Mouse (Mus musculus) ES-E14 (cell line): ENCODE measurements around the gene Rsad1. TPM values are rescaled to one million over a fixed set of nuclear protein-coding genes. Genes with fewer than 3 reads are reported as not detected.
A peak's percentile ranks its signal among the peaks of the same experiment; 100 is the strongest.

Source experiments
- DNase-seq: peaks from one replicate; pipeline ENCODE4 v3.0.0-alpha.2; 2013; ENCODE audit warnings: low read depth, low spot score
- H3K27ac ChIP-seq: 2 replicates; pipeline ENCODE4 v1.5.1; 2012; ENCODE audit warnings: low read depth, mild to moderate bottlenecking, low read length, moderate library complexity, mixed read lengths; ENCODE audit not compliant: poor library complexity, insufficient read depth, severe bottlenecking
- H3K36me3 ChIP-seq: 2 replicates; pipeline ENCODE4 v1.6.1; 2012; ENCODE audit warnings: mild to moderate bottlenecking, low read length, moderate library complexity, mixed read lengths; ENCODE audit not compliant: control insufficient read depth, poor library complexity, insufficient read depth, severe bottlenecking
- H3K4me1 ChIP-seq, 2 experiments: fragments of 150-350 bp in 1 of 2; sonication (generic) in 1 of 2; 2 replicates each; pipeline ENCODE4 v1.6.1; 2012; ENCODE audit warnings: low read length in 2 of 2, mild to moderate bottlenecking in 1 of 2, mixed read lengths in 1 of 2; ENCODE audit not compliant: control insufficient read depth in 2 of 2, insufficient read depth in 2 of 2, poor library complexity in 1 of 2
- H3K4me3 ChIP-seq, 2 experiments: fragments of 150-350 bp in 1 of 2; sonication (generic) in 1 of 2; 2 replicates each; pipeline ENCODE4 v1.5.1; 2012; ENCODE audit warnings: low read length in 2 of 2, low read depth in 1 of 2, mild to moderate bottlenecking in 1 of 2, mixed read lengths in 1 of 2; ENCODE audit not compliant: insufficient read depth in 1 of 2, poor library complexity in 1 of 2, severe bottlenecking in 1 of 2
- H3K9ac ChIP-seq: 2 replicates; pipeline ENCODE4 v1.6.1; 2012; ENCODE audit warnings: low read depth, mild to moderate bottlenecking, low read length, mixed read lengths; ENCODE audit not compliant: poor library complexity, insufficient read depth, severe bottlenecking
- H3K9me3 ChIP-seq: fragments of 150-350 bp; sonication (generic); 2 replicates; pipeline ENCODE4 v1.6.1; 2012; ENCODE audit warnings: low read depth, mild to moderate bottlenecking, low read length; ENCODE audit not compliant: control insufficient read depth, insufficient read depth
- CHD2 ChIP-seq: IDR thresholded peaks from 2 replicates; pipeline ENCODE4 v1.6.1; 2014; ENCODE audit warnings: mild to moderate bottlenecking, low read depth, low read length, inconsistent platforms
- HCFC1 ChIP-seq: IDR thresholded peaks from 2 replicates; pipeline ENCODE4 v1.6.1; 2012; ENCODE audit warnings: low read length, inconsistent platforms, borderline replicate concordance; ENCODE audit not compliant: insufficient read depth
- MAFK ChIP-seq: IDR thresholded peaks from 2 replicates; pipeline ENCODE4 v1.6.1; 2014; ENCODE audit warnings: mild to moderate bottlenecking, low read depth, low read length, inconsistent platforms; ENCODE audit not compliant: insufficient read depth
- ZC3H11A ChIP-seq: IDR thresholded peaks from 2 replicates; pipeline ENCODE4 v1.6.1; 2012; ENCODE audit warnings: low read depth, mild to moderate bottlenecking, inconsistent platforms, low read length, borderline replicate concordance
- ZNF384 ChIP-seq: IDR thresholded peaks from 2 replicates; pipeline ENCODE4 v1.6.1; 2012; ENCODE audit warnings: low read depth, low read length, inconsistent platforms
- in situ Hi-C, 2 experiments: fragments of 600-800 bp; cut with MboI; formaldehyde crosslinking; loops; one replicate each; pipeline ENCODE4 v1.15.1; 2025; ENCODE audit warnings: low sequenced_read_pairs in 2 of 2, inconsistent platforms in 1 of 2; ENCODE audit not compliant: unreplicated experiment in 2 of 2
- total RNA-seq: library from RNA; depleted of rRNA; stranded (reverse); fragments of 300-350 nt; gene quantifications from 2 replicates; pipeline ENCODE4 v1.2.3, GENCODE M21; 2012

The Rsad1 gene
- total RNA-seq, 1 experiment = 2.4 TPM

DNA sequence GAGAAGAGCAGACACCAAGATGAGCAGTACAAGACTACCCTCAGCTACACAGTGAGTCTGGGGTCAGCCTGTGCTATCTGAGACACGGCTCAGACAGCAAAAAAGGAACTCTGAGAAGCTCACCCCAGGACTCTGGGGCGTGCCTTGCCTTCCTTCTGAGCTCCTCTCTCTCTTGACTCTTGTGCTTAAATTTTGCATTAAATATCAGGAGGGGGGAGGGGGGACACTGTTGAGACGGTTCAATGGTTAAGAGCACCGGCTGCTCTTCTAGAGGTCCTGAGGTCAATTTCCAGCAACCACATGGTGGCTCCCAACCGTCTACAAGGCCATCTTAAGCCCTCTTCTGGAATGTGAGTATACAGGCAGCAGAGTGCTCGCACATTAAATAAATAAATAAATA is 38.5 kb upstream of the Rsad1 start:
- H3K4me3 ChIP-seq = no peak overlapping the region
- no peak overlapping the region for H3K27ac ChIP-seq
- no peaks in the 10 kb centered on the region for H3K36me3 ChIP-seq
- DNase-seq = no peak
- no peak overlapping the region for H3K9ac ChIP-seq
- no peak for TF ChIP-seq ZNF384
- no peak for TF ChIP-seq CHD2
- TF ChIP-seq MAFK = no peak
- TF ChIP-seq HCFC1 = no peak
- TF ChIP-seq ZC3H11A = no peak
- in situ Hi-C loops = no loop called here
- peaks cover 0 to 12% of the 10 kb centered on the region in 2 experiments; a peak in 2 of 4 replicates for H3K4me1 ChIP-seq
- no peaks in the 10 kb centered on the region for H3K9me3 ChIP-seq

DNA sequence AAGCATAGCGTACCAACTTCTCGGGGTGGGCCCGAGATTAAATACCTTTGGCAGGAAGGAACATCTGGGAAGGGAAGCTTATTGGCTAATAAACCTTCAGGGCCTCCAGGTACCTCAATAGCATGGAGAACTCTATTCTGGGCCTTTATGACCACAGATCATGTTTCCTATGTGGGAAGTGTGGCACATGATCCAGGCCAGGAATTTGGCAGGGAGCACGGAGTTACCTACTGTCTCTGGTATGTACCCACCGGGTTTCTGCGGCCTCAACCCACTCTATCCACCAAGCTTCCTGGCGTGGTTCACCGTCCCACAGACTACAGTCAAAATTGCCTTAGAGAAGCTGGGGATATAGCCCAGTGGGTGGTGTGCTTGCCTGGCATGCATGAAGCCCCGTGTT is 36.0 kb upstream of the Rsad1 start:
- H3K27ac ChIP-seq = no peak overlapping the region
- H3K9me3 ChIP-seq = no peaks in the 10 kb centered on the region
- no peak for TF ChIP-seq ZNF384
- TF ChIP-seq ZC3H11A = no peak
- no peak for TF ChIP-seq MAFK
- TF ChIP-seq CHD2 = no peak
- no peak for TF ChIP-seq HCFC1
- no peaks in the 10 kb centered on the region for H3K36me3 ChIP-seq
- DNase-seq = no peak
- in situ Hi-C loops = no loop called here
- no peak overlapping the region for H3K4me3 ChIP-seq
- H3K9ac ChIP-seq = no peak overlapping the region
- peaks cover 3% of the 10 kb centered on the region in 2 experiments; a peak in 3 of 4 replicates for H3K4me1 ChIP-seq

DNA sequence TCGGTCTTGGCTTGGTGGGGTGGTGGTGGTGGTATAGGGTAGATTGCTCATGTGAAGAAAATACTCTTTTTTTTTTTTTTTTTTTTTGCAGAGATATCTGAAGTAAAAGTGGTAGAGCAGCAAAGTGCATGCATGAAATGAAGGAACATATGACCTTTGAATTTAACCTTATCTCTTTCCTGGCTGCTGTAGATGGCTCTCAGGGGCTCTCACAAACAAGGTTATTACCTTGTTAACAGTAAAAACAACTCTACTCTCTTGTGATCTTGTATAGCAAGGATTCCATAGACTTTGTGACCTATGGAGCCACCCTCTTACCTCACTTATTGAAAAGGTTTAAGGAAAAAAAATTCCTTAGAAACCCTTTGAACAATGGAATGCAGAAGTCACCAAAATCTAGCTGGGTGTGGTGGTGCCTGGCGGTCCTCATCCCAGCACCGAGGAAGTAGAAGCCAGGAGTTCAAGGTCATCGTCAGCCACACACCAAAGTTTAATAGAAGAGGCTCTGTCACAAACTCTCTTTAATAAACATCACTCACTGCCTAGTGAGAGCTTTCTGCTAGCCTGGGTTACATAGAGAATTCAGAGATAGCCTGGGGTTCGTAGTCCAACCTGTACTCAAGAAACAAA is 31.2 kb upstream of the Rsad1 start:
- Histone ChIP-seq H3K4me1 (peaks cover 3% of the 10 kb centered on the region in 2 experiments; a peak in 3 of 4 replicates), H3K27ac (no peak overlapping the region), H3K9ac (no peak overlapping the region), H3K9me3 (no peaks in the 10 kb centered on the region), H3K4me3 (no peak overlapping the region), H3K36me3 (no peaks in the 10 kb centered on the region)
- in situ Hi-C loops = no loop called here
- TF ChIP-seq MAFK (no peak), HCFC1 (no peak), ZNF384 (0 out of 2 replicates have a peak, but pooled peaks have one; percentile 36), CHD2 (no peak)
- no peak for DNase-seq

DNA sequence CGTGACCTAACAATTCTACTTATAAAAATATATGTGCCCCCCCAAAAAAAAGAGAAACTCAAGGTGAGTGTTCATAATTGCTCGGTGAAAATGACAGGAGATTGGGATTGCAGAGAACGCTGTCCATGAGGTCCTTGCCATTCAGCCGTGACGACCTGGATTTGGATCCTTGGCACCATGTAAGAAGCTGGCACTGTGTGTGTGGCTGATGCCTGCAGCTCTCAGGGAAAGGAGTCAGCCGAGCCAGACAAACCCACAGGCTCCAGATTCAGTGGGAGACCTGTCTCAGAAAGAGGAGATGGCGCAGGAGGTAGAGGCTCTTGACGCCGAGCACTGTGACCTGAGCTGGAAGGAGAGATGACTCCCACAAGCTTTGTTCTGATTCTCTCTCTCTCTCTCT is 27.3 kb upstream of the Rsad1 start:
- Histone ChIP-seq H3K9me3 (no peaks in the 10 kb centered on the region), H3K27ac (no peak overlapping the region), H3K4me3 (no peak overlapping the region), H3K9ac (no peak overlapping the region), H3K36me3 (no peaks in the 10 kb centered on the region), H3K4me1 (peaks cover 3% of the 10 kb centered on the region in 2 experiments; a peak in 3 of 4 replicates)
- no peak for DNase-seq
- in situ Hi-C loops = no loop called here
- no peak for TF ChIP-seq ZC3H11A
- TF ChIP-seq CHD2 = no peak
- no peak for TF ChIP-seq ZNF384
- no peak for TF ChIP-seq MAFK
- TF ChIP-seq HCFC1 = no peak

DNA sequence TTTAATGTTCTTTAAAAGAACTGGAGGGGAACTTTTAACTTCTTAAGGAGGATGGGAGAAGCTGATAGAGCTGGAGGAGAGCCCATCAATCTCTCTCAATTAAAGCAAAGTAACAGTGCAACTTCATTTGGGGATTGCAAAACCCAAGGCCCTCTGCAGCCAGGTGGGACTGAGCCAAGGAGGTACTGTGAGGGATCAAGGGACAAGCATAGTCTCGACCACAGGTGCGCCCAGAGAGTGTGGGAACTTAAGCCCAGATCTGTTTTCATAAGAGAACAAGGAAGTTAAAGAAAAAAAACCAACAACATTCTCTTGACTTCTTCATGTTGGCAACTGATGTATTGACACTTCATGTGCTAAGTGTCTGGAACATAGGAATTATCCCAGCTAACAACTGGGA is 26.0 kb upstream of the Rsad1 start:
- in situ Hi-C loops = no loop called here
- peaks cover 0 to 5% of the 10 kb centered on the region in 2 experiments; a peak in 2 of 4 replicates for H3K4me1 ChIP-seq

More for the DNA sequence above, 26.0 kb upstream of the Rsad1 start:
- no peak overlapping the region for H3K9ac ChIP-seq
- H3K27ac ChIP-seq = no peak overlapping the region
- H3K9me3 ChIP-seq = no peaks in the 10 kb centered on the region
- H3K36me3 ChIP-seq = peaks cover 4% of the 10 kb centered on the region; the same call in 1 of the 2 replicates
- TF ChIP-seq MAFK (no peak), ZC3H11A (no peak), HCFC1 (no peak), CHD2 (no peak), ZNF384 (no peak)
- H3K4me3 ChIP-seq = no peak overlapping the region
- DNase-seq = no peak
